Mouse (Mus musculus) heart, embryonic 10.5 days (tissue): ENCODE data around the gene Jmy. TPM values are rescaled to one million over a fixed set of nuclear protein-coding genes. Genes with fewer than 3 reads are reported as not detected.

Experiments used
- DNase-seq: peaks from one replicate; pipeline ENCODE4 v3.0.0-alpha.2; 2017; ENCODE audit warnings: low spot score
- H3K27ac ChIP-seq: fragments of 300-500 bp; sonication (generic); 2 replicates; pipeline ENCODE4 v1.5.1; 2016; ENCODE audit warnings: mild to moderate bottlenecking
- H3K27me3 ChIP-seq: fragments of 300-500 bp; sonication (generic); 2 replicates; pipeline ENCODE4 v1.6.1; 2016; ENCODE audit warnings: mild to moderate bottlenecking; ENCODE audit not compliant: poor library complexity, insufficient read depth, severe bottlenecking
- H3K36me3 ChIP-seq: fragments of 300-500 bp; sonication (generic); 2 replicates; pipeline ENCODE4 v1.6.1; 2016; ENCODE audit warnings: mild to moderate bottlenecking, moderate library complexity
- H3K4me1 ChIP-seq: fragments of 300-500 bp; sonication (generic); 2 replicates; pipeline ENCODE4 v1.6.1; 2016; ENCODE audit warnings: mild to moderate bottlenecking
- H3K4me3 ChIP-seq: fragments of 300-500 bp; sonication (generic); 2 replicates; pipeline ENCODE4 v1.5.1; 2016; ENCODE audit warnings: mild to moderate bottlenecking, moderate library complexity
- H3K9me3 ChIP-seq: fragments of 300-500 bp; sonication (generic); 2 replicates; pipeline ENCODE4 v1.6.1; 2016; ENCODE audit warnings: mild to moderate bottlenecking, moderate library complexity
- WGBS: fragments of 180-500 bp; shearing (Covaris S2); methylation state at CpG from one replicate; pipeline ENCODE4 v1.1.7; 2016; 5-methylcytosine and 5-hydroxymethylcytosine counted together
- polyA plus RNA-seq: library from polyadenylated mRNA; unstranded; fragments of >200 nt; fragmentation: Nextera tagmentation; extraction: Ambion mirVana; gene quantifications from 2 replicates; pipeline ENCODE4 v1.2.1, GENCODE M21; 2016

The Jmy gene
- polyA plus RNA-seq, 1 experiment from 2014 or later: 5.6 TPM

DNA sequence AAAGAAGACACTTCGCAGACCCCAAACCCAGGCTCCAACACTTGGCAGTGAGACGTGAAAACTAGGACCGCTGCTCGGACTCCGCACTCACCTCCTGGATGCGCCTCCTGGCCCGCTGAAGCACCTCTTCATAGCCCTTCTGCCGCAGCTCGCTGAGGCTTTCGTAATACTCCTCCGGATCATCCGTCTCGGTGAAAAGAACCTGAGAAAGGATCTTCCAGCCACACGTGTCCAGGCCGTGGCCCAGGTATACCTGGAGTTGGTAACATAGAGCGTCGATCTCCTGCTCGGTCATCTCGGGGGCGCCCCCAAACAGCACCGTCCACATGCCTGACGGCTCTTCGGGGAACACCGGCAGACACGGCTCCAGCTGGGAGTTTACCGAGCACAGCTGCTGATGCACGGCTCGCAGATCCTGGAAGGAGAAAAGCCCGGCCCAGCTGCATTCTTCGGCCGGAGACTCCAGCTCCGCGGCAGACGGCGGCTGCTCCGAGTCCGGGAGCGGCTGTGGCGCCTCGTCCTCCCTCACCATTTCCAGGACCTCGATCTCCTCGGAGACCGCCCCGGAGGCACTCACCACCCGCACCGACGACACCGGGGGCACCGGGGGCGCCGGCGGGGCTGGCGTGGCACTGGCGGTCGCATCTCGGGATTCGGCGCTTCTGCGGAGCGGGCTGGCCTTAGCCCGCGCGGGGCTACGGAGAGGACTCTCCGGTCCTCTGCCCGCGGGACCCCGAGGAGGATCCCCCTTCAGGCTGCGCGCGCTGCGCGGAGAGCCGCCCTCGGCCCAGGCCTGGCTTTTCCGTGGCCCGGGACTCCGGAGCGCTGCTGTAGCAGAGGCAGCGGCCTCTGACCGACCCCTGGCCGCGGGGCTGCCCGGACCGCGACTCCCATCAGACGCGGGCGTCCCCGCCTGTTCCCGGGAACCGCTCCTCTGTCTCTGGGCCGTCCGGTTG is 1.1 kb downstream of the Jmy start:
- Histone ChIP-seq H3K27ac (peak overlapping the region; percentile 97), H3K27me3 (no peaks in the 10 kb centered on the region), H3K36me3 (peaks cover 9% of the 10 kb centered on the region)

DNA sequence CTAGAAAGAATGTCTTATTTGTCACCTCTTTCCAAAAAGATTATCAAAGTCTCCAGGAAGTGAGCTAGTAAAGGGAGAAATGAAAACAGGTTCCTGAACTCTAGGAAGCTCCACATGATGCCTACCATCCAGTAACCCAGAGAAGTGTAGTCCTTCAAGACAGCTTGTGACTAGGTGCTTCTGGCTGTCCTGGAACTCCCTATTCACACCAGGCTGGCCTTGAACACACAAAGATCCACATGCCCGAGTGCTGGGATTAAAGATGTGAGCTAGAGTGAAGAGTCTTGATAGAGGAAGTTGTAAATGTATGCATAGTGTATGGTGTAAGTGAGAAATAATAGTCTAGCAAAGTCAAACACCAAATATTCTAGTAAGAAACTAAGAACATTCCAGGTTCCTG is 2.6 kb downstream of the Jmy start:
- H3K27me3 ChIP-seq: no peaks in the 10 kb centered on the region
- DNase-seq: no peak
- WGBS: 17% methylated on average over 1 of the region's 1 CpGs

More for the DNA sequence above, 1.1 kb downstream of the Jmy start:
- DNase-seq: peak; percentile 80
- peaks cover 9% of the 10 kb centered on the region for H3K4me1 ChIP-seq
- peak overlapping the region; percentile 100 for H3K4me3 ChIP-seq
- WGBS: under 1% methylated on average over 94 of the region's 94 CpGs
- H3K9me3 ChIP-seq: no peaks in the 10 kb centered on the region

DNA sequence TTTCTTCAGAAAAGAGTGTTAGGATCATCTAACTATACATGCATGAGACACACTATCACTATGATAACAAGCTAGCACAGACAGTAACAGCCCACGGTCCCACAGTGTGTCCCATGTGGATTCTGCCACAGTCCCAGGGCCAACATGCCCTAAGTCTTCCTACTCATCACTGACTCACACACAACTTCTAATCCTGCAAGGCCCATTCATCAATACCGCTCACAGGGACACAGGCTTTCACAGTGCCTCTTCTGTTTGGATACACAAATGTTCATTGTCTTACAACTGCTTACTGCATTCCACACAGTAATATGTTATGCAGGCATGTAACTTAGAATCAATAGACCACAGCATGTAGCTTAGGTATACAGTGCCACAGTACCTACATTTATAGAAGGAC is 11.1 kb downstream of the Jmy start:
- Histone ChIP-seq H3K27ac (no peak overlapping the region), H3K4me3 (no peak overlapping the region), H3K9me3 (no peaks in the 10 kb centered on the region), H3K4me1 (peaks cover 16% of the 10 kb centered on the region; the same call in 1 of the 2 replicates), H3K27me3 (no peaks in the 10 kb centered on the region), H3K36me3 (peaks cover 22% of the 10 kb centered on the region)
- no peak for DNase-seq
- 66% methylated on average over 2 of the region's 2 CpGs for WGBS

More for the DNA sequence above, 2.6 kb downstream of the Jmy start:
- H3K27ac ChIP-seq: peak overlapping the region; percentile 62; the same call in 1 of the 2 replicates
- H3K4me1 ChIP-seq: peaks cover 9% of the 10 kb centered on the region
- H3K36me3 ChIP-seq: peaks cover 11% of the 10 kb centered on the region
- H3K4me3 ChIP-seq: peak overlapping the region; percentile 100
- no peaks in the 10 kb centered on the region for H3K9me3 ChIP-seq

DNA sequence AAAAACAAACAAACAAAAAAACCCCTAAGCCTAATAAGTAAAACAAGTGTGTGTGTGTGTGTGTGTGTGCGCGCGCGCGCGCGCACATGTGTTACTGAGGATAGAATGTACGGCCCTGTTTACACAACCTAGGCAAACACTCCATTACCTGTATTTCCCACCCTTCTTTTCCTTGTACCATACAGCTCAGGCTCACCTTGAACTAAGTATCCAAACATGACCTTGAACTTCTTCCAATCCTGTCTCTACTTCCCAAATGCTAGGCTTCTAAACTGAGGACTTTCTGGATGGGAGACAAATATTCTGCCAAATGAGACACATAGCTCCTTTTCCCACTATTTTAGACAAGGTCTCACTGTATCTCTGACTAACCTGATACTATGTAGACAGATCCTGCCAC is 11.9 kb downstream of the Jmy start:
- Histone ChIP-seq H3K9me3 (no peaks in the 10 kb centered on the region), H3K4me1 (peaks cover 16% of the 10 kb centered on the region; the same call in 1 of the 2 replicates), H3K27me3 (no peaks in the 10 kb centered on the region), H3K36me3 (peaks cover 20% of the 10 kb centered on the region), H3K27ac (no peak overlapping the region), H3K4me3 (no peak overlapping the region)
- WGBS: over 99% methylated on average over 8 of the region's 8 CpGs
- no peak for DNase-seq

DNA sequence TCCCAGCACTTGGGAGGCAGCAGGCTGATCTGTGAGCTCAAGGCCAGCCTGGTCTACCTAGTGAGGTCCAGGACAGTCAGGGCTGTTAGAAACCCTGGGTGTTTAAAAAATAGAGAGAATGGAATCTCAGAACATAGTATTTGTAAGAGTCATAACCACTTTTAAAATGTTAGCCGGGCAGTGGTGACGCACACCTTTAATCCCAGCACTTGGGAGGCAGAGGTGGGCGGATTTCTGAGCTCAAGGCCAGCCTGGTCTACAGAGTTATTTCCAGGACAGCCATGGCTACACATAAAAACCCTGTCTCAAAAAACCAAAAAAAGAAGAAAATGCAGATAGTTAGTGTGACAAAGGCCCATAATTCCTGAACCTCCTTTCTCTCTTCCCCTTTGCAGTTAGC is 15.3 kb downstream of the Jmy start:
- 83% methylated on average over 3 of the region's 3 CpGs for WGBS
- no peak for DNase-seq

DNA sequence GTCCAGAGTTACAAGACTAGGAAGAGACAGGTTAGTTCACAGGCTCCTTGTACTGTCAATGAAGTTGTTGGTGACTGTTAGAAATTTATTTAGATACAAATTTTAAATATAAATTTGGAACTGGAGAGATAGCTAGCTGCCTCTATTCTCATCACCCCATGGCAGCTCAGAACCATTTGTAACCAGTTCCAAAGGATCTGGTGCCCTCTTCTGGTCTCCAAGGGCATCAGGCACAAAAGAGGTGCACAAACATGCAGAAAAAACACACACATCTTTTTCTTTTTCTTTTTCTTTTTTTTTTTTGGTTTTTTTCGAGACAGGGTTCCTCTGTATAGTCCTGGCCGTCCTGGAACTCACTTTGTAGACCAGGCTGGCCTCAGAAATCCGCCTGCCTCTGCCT is 18.5 kb downstream of the Jmy start:
- DNase-seq: no peak
- Histone ChIP-seq H3K27ac (no peak overlapping the region), H3K36me3 (peaks cover 28% of the 10 kb centered on the region; the same call in 1 of the 2 replicates), H3K27me3 (no peaks in the 10 kb centered on the region), H3K4me1 (peaks cover 4% of the 10 kb centered on the region; the same call in 1 of the 2 replicates), H3K9me3 (no peaks in the 10 kb centered on the region), H3K4me3 (no peak overlapping the region)
- WGBS: 89% methylated on average over 3 of the region's 3 CpGs

More for the DNA sequence above, 15.3 kb downstream of the Jmy start:
- Histone ChIP-seq H3K27ac (no peak overlapping the region), H3K4me1 (peaks cover 14% of the 10 kb centered on the region; the same call in 1 of the 2 replicates), H3K9me3 (no peaks in the 10 kb centered on the region), H3K36me3 (peaks cover 28% of the 10 kb centered on the region; the same call in 1 of the 2 replicates), H3K4me3 (no peak overlapping the region), H3K27me3 (no peaks in the 10 kb centered on the region)

DNA sequence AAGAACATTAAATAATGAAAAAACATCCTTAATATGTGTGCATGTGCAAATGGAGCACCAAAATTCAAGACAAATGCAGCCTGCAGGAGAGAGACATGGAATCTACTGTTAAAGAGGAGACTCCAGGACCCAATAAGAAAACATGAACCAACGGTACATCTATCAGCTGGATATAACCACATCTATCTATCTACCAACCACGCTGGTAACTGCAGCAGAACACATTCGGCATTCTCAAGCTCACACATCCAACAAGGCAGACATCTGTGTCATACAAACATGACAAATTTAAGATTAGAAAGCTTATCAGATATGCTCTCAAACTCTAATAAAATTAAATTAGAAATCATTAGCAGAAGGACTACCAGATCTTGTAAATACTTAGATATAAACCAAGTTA is 21.3 kb downstream of the Jmy start:
- 88% methylated on average over 3 of the region's 3 CpGs for WGBS
- H3K9me3 ChIP-seq: no peaks in the 10 kb centered on the region
- H3K36me3 ChIP-seq: peaks cover 30% of the 10 kb centered on the region; the same call in 1 of the 2 replicates
- no peaks in the 10 kb centered on the region for H3K4me1 ChIP-seq
- no peak for DNase-seq
- no peaks in the 10 kb centered on the region for H3K27me3 ChIP-seq
- H3K27ac ChIP-seq: no peak overlapping the region
- no peak overlapping the region for H3K4me3 ChIP-seq

DNA sequence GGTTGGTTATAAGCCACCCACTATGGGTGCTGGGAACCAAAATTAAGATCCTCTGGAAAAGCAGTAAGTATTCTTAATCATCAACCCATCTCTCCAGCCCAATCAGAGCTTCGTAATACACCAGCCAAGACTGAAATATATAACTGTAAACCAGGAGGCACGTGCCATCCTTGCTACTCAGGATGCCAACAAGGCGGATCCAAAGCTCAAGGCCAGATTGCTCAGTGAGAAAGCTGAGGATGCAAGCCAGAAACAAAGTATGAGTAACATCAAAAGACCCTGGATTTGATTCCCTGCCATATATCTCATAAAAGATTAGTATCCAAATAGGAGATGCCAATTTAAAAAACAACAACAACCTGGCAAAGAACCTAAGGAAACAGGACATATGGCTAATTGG is 31.3 kb downstream of the Jmy start:
- no peak overlapping the region for H3K4me3 ChIP-seq
- H3K9me3 ChIP-seq: no peaks in the 10 kb centered on the region
- peaks cover 52% of the 10 kb centered on the region for H3K36me3 ChIP-seq
- no peaks in the 10 kb centered on the region for H3K27me3 ChIP-seq
- 94% methylated on average over 3 of the region's 3 CpGs for WGBS
- no peaks in the 10 kb centered on the region for H3K4me1 ChIP-seq
- no peak for DNase-seq
- H3K27ac ChIP-seq: no peak overlapping the region

DNA sequence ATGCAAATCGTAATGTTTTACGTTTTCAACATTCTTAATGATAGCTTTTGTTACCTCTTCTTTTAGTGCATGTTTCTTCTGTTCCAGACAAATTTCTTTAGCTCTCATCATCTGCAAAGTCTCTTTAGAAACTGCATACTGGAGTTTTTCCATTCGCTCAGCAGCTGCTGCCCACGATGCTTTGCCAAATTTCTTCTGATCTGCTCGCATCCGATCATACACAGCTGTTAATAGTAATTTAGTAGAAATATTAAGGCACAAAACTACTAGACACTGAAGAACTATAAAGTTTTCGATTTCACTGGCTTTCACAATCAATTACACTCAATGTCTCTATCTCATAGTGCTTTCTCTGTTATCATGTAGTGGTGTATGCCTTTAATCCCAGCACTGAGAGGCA is 40.0 kb downstream of the Jmy start:
- no peak overlapping the region for H3K4me3 ChIP-seq
- no peaks in the 10 kb centered on the region for H3K9me3 ChIP-seq
- no peak overlapping the region for H3K27ac ChIP-seq
- 97% methylated on average over 7 of the region's 7 CpGs for WGBS
- H3K27me3 ChIP-seq: no peaks in the 10 kb centered on the region
- 0 out of 2 replicates have a peak, but pooled peaks cover 3% of the 10 kb centered on the region for H3K4me1 ChIP-seq
- H3K36me3 ChIP-seq: peaks cover 32% of the 10 kb centered on the region
- no peak for DNase-seq

DNA sequence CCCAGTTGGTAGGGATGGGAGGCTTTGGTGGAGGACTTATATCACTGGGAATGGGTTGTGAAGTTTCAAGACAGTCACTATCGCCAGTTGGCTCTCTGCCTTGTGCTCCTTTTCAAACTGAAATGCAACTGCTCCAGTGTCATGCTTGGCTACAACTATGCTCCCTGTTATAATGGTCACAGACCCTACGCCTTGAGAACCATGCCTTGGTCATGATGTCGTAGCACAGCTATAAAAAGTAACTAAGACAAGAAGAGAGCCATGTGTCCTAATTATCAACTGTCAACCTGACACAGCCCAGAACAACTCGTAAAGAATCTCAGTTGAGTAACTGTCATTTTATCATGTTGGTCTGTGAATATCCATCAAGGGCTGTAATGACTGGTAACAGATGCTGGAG is 41.0 kb downstream of the Jmy start:
- H3K27me3 ChIP-seq: no peaks in the 10 kb centered on the region
- peak overlapping the region; percentile 52; the same call in 1 of the 2 replicates for H3K27ac ChIP-seq
- H3K4me1 ChIP-seq: 0 out of 2 replicates have a peak, but pooled peaks cover 3% of the 10 kb centered on the region
- H3K36me3 ChIP-seq: peaks cover 31% of the 10 kb centered on the region
- H3K9me3 ChIP-seq: no peaks in the 10 kb centered on the region
- no peak for DNase-seq
- no peak overlapping the region for H3K4me3 ChIP-seq
- 52% methylated on average over 4 of the region's 4 CpGs for WGBS

DNA sequence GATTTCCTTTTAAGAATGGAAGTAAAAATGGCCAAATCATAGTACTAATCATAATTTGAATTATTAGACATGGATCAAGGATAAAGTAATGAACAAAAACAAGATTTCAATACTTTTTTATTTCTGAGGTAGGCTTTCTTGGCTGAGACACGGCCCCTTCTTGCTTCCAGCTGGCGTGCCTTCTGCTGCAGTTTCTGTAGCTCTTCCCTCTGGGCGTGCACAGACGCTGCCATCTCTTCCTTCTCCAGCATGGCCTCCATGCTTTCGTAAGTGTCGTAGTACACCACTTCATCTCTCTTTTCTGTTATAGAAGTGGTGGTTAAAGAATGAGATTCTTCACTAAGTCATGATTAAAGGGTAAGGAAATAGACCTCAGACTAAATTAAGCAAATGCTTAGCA is 46.3 kb downstream of the Jmy start:
- Histone ChIP-seq H3K27ac (no peak overlapping the region), H3K4me1 (no peaks in the 10 kb centered on the region), H3K36me3 (peaks cover 38% of the 10 kb centered on the region), H3K4me3 (no peak overlapping the region), H3K27me3 (no peaks in the 10 kb centered on the region), H3K9me3 (no peaks in the 10 kb centered on the region)
- no peak for DNase-seq
- 92% methylated on average over 6 of the region's 6 CpGs for WGBS

DNA sequence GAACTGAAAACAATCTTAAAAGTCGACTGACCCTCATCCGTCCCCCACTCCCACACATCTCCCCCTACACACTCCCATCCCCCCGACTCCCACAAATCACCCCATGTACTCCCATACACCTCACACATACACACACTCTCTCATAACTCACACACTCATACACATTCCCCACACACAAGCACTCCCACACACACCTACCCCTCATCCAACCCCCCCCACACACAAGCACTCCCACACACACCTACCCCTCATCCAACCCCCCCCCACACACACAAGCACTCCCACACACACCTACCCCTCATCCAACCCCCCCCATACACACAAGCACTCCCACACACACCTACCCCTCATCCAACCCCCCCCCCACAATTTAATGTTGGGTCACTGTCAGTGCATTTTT is 59.4 kb downstream of the Jmy start:
- Histone ChIP-seq H3K4me3 (no peak overlapping the region), H3K27ac (no peak overlapping the region), H3K36me3 (peaks cover 63% of the 10 kb centered on the region), H3K9me3 (no peaks in the 10 kb centered on the region), H3K4me1 (0 out of 2 replicates have a peak, but pooled peaks cover 6% of the 10 kb centered on the region), H3K27me3 (no peaks in the 10 kb centered on the region)
- WGBS: 86% methylated on average over 3 of the region's 3 CpGs
- DNase-seq: no peak

DNA sequence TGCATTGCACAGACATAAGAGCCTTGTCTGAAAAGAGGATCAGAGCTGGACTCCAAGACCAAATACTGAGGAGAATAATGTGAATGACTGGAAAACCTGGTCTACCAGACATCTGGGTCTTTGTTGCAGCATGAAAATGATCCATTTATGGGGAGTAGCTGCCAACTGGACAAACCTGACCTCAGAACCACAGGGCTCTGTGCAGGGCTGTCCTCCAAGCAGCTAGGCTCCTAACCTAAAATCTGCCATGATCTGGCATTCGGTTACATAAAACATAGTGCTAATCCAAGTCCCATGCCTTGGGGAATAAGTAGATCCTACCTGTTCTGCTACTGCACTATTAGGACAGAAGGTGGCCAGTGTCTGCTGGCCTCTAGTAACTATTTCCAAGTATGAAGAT is 70.4 kb downstream of the Jmy start:
- Histone ChIP-seq H3K4me3 (no peak overlapping the region), H3K9me3 (no peaks in the 10 kb centered on the region), H3K4me1 (no peaks in the 10 kb centered on the region), H3K27ac (no peak overlapping the region), H3K27me3 (no peaks in the 10 kb centered on the region), H3K36me3 (peaks cover 14% of the 10 kb centered on the region; the same call in 1 of the 2 replicates)
- DNase-seq: no peak
- WGBS: 96% methylated on average over 1 of the region's 1 CpGs
